Mouse (Mus musculus) layer of hippocampus, postnatal 14 days (tissue): ENCODE data around the gene Arhgef3. TPM values are rescaled to one million over a fixed set of nuclear protein-coding genes. Genes with fewer than 3 reads are reported as not detected.

ENCODE experiments used
- DNase-seq, 2 experiments: peaks; one replicate each; pipeline ENCODE4 v3.0.0; 2021 to 2022; ENCODE audit warnings: low spot score in 2 of 2, mixed read lengths in 1 of 2
- total RNA-seq, 2 experiments: library from RNA; stranded (reverse); gene quantifications; 2 replicates each; pipeline ENCODE4 v1.2.3; 2021

Arhgef3 gene
- total RNA-seq, 2 experiments from 2014 or later, result 53.9 to 55.8 TPM

GRCm38 (mm10) chr14:27340682-27341415 lies 226.2 kb downstream of the Arhgef3 start:
- no peak for DNase-seq

GRCm38 (mm10) chr14:27341486-27341885 lies 226.8 kb downstream of the Arhgef3 start:
- DNase-seq, result no peak

- DNase-seq, result no peak
Observed at GRCm38 (mm10) chr14:27342451-27342850, 227.8 kb downstream of the Arhgef3 start.

- no peak for DNase-seq
Observed at GRCm38 (mm10) chr14:27344250-27344990, 229.7 kb downstream of the Arhgef3 start.

- no peak for DNase-seq
Observed at GRCm38 (mm10) chr14:27345051-27345885, 230.6 kb downstream of the Arhgef3 start.

- DNase-seq, result no peak
Observed at GRCm38 (mm10) chr14:27347224-27347623, 232.5 kb downstream of the Arhgef3 start.

GRCm38 (mm10) chr14:27347666-27348065 lies 233.0 kb downstream of the Arhgef3 start:
- DNase-seq, result no peak

- no peak for DNase-seq
Observed at GRCm38 (mm10) chr14:27348088-27348487, 233.4 kb downstream of the Arhgef3 start.

- DNase-seq, result no peak
Observed at GRCm38 (mm10) chr14:27348656-27349055, 234.0 kb downstream of the Arhgef3 start.

- no peak for DNase-seq
Observed at GRCm38 (mm10) chr14:27349120-27349519, 234.4 kb downstream of the Arhgef3 start.

GRCm38 (mm10) chr14:27349828-27350729 lies 235.4 kb downstream of the Arhgef3 start:
- DNase-seq, result no peak

- no peak for DNase-seq
Observed at GRCm38 (mm10) chr14:27351051-27351475, 236.4 kb downstream of the Arhgef3 start.

GRCm38 (mm10) chr14:27351476-27352079 lies 236.9 kb downstream of the Arhgef3 start:
- DNase-seq, result no peak

- DNase-seq, result no peak
Observed at GRCm38 (mm10) chr14:27352470-27352869, 237.8 kb downstream of the Arhgef3 start.

- DNase-seq, result no peak
Observed at GRCm38 (mm10) chr14:27355151-27355550, 240.5 kb downstream of the Arhgef3 start.

GRCm38 (mm10) chr14:27355937-27356336 lies 241.2 kb downstream of the Arhgef3 start:
- DNase-seq, result no peak

- no peak for DNase-seq
Observed at GRCm38 (mm10) chr14:27357139-27357538, 242.4 kb downstream of the Arhgef3 start.

GRCm38 (mm10) chr14:27358202-27358601 lies 243.5 kb downstream of the Arhgef3 start:
- no peak for DNase-seq

- DNase-seq, result no peak
Observed at GRCm38 (mm10) chr14:27360849-27361248, 246.2 kb downstream of the Arhgef3 start.

GRCm38 (mm10) chr14:27361514-27361913 lies 246.8 kb downstream of the Arhgef3 start:
- DNase-seq, result no peak
